Comparison of ENCODE assay signal across 8 mouse cellular contexts in the genomic region with DNA sequence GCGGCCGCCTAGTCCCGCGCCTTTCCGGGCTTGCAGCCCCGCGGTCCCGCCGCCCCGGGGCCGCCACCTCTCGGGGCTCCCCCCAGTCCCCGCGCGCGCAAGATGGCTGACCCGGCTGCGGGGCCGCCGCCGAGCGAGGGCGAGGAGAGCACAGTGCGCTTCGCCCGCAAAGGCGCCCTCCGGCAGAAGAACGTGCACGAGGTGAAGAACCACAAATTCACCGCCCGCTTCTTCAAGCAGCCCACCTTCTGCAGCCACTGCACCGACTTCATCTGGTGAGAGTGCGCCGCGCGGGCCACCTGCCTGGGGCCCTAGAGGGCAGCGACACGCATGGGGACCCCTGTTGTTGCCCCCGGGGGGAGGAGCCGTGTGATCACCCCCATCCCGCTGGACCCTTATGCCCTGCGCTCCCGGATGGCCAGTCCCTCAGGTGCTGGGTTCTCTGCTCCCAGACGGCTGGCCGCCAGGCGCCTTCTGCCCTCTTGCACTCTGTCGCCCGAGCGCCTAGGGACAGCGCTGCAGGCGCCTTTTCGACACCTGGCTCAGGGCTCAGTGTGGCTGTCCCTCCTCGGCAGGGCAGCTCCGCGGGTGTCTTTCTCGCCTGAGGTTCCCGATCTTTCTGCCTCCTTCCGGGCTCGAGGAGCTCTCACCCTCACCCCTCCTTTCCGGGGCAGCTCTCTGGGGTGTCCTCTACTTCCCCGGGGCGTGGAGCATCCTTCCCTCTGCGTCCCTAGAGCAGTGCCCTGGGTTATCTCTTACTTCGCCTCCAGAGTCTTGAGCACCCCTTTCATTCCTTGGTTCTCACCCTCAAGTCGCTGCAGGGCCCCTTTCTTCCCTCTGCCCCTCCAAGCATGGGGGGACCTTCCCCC. TPM values are rescaled to one million over a fixed set of nuclear protein-coding genes. Genes with fewer than 3 reads are reported as not detected.
DNase-seq lines count a peak whose midpoint lies in the region; ATAC-seq and TF ChIP-seq lines count a peak whose summit lies in the region.

No protein-coding gene starts in this region.

- H3K27me3 ChIP-seq in forebrain, embryonic 10.5 days (ENCODE audit: poor library complexity, severe bottlenecking), result peaks cover 52% of the 10 kb centered on the region
- H3K27me3 ChIP-seq in hindbrain, embryonic 14.5 days (ENCODE audit: control insufficient read depth, insufficient read depth, low read length), result peaks cover 16% of the 10 kb centered on the region; the same call in 1 of the 2 replicates
- peaks cover 53% of the 10 kb centered on the region for H3K27me3 ChIP-seq in lung, embryonic 15.5 days

- no peaks in the 10 kb centered on the region for H3K9me3 ChIP-seq in forebrain, embryonic 10.5 days
- H3K9me3 ChIP-seq in hindbrain, embryonic 14.5 days (ENCODE audit: control insufficient read depth, low read length), result no peaks in the 10 kb centered on the region
- no peaks in the 10 kb centered on the region for H3K9me3 ChIP-seq in lung, embryonic 15.5 days

- no peak for TF ChIP-seq POLR2A in bone marrow macrophage, adult 2 months (IDR thresholded peaks at IDR 0.05; ENCODE audit: borderline replicate concordance, low read depth, low read length)

- WGBS in forebrain, embryonic 10.5 days, result under 1% methylated on average over 65 of the region's 66 CpGs
- under 1% methylated on average over 50 of the region's 66 CpGs for WGBS in hindbrain, embryonic 14.5 days
- under 1% methylated on average over 65 of the region's 66 CpGs for WGBS in lung, embryonic 15.5 days

- no peaks in the 10 kb centered on the region for H3K4me1 ChIP-seq in bone marrow macrophage, adult 2 months (ENCODE audit: control insufficient read depth, insufficient read depth, low read length)
- peaks cover 34% of the 10 kb centered on the region for H3K4me1 ChIP-seq in forebrain, embryonic 10.5 days
- peaks cover 12% of the 10 kb centered on the region for H3K4me1 ChIP-seq in hindbrain, embryonic 14.5 days (replicated peaks; ENCODE audit: control insufficient read depth, insufficient read depth, low read length)
- peaks cover 17% of the 10 kb centered on the region for H3K4me1 ChIP-seq in lung, embryonic 15.5 days

- no peak overlapping the region for H3K27ac ChIP-seq in bone marrow macrophage, adult 2 months (ENCODE audit: insufficient read depth, low read depth, low read length)
- peak overlapping the region; percentile 48 for H3K27ac ChIP-seq in forebrain, embryonic 10.5 days
- peak overlapping the region; percentile 61 for H3K27ac ChIP-seq in hindbrain, embryonic 14.5 days
- no peak overlapping the region for H3K27ac ChIP-seq in lung, embryonic 15.5 days

- DNase-seq in frontal cortex, postnatal 25 days (ENCODE audit: low spot score in 2 of 2), result no peak
- DNase-seq in forebrain, embryonic 10.5 days (ENCODE audit: extremely low spot score, low spot score), result no peak
- no peak for DNase-seq in hindbrain, embryonic 14.5 days (ENCODE audit: low spot score)
- DNase-seq in thymus, postnatal 25 days, result peak; percentile 79

- ATAC-seq in frontal cortex, adult (ENCODE audit: low TSS enrichment), result peak; percentile 4; the same call in 1 of the 2 replicates
- ATAC-seq in hindbrain, embryonic 14.5 days (ENCODE audit: low FRiP score), result peak; percentile 73
- peak; percentile 40; the same call in 1 of the 2 replicates for ATAC-seq in lung, embryonic 15.5 days (ENCODE audit: borderline replicate concordance, extremely low read depth, low FRiP score, low TSS enrichment)
- peak; percentile 17; the same call in 1 of the 2 replicates for ATAC-seq in neutrophil, adult 5-6 weeks (ENCODE audit: extremely low read depth, insufficient number of reproducible peaks, low FRiP score, poor library complexity, severe bottlenecking)

- H3K4me2 ChIP-seq in hindbrain, embryonic 14.5 days (replicated peaks), result peak overlapping the region; percentile 87
- H3K4me2 ChIP-seq in lung, embryonic 15.5 days, result peak overlapping the region; percentile 99

- no peaks in the 10 kb centered on the region for H3K36me3 ChIP-seq in forebrain, embryonic 10.5 days (replicated peaks)
- no peaks in the 10 kb centered on the region for H3K36me3 ChIP-seq in hindbrain, embryonic 14.5 days (replicated peaks; ENCODE audit: control insufficient read depth, insufficient read depth)
- no peaks in the 10 kb centered on the region for H3K36me3 ChIP-seq in lung, embryonic 15.5 days

- H3K4me3 ChIP-seq in bone marrow macrophage, adult 2 months (ENCODE audit: insufficient read depth, low read length), result peak overlapping the region; percentile 87
- H3K4me3 ChIP-seq in forebrain, embryonic 10.5 days, result peak overlapping the region; percentile 73
- peak overlapping the region; percentile 76 for H3K4me3 ChIP-seq in hindbrain, embryonic 14.5 days (replicated peaks; ENCODE audit: low read length)
- H3K4me3 ChIP-seq in lung, embryonic 15.5 days, result peak overlapping the region; percentile 55

- TF ChIP-seq CTCF in bone marrow macrophage, adult 2 months (IDR thresholded peaks at IDR 0.05; ENCODE audit: low read depth, low read length), result no peak

- peak overlapping the region; percentile 71 for H3K9ac ChIP-seq in hindbrain, embryonic 14.5 days
- H3K9ac ChIP-seq in lung, embryonic 15.5 days, result peak overlapping the region; percentile 24; the same call in 1 of the 2 replicates

RNA-seq across cellular contexts. Expression of a gene that starts 0.9 kb away (rescaled TPM):
- polyA plus RNA-seq in bone marrow macrophage, adult 2 months (2012; ENCODE audit: insufficient read depth, insufficient read length, missing spikeins), result 196 and 203 TPM in 2 replicates
- 3.5 and 4.6 TPM in 2 replicates for polyA plus RNA-seq in forebrain, embryonic 10.5 days (2016; fragmentation: Nextera tagmentation; extraction: Ambion mirVana)
- polyA plus RNA-seq in hindbrain, embryonic 14.5 days (2014; fragmentation: Nextera tagmentation; extraction: Ambion mirVana), result 135 and 149 TPM in 2 replicates
- polyA plus RNA-seq in lung, embryonic 15.5 days (2015; fragmentation: Nextera tagmentation; extraction: Ambion mirVana), result 5.9 and 7.1 TPM in 2 replicates
- total RNA-seq in neutrophil, adult 5-6 weeks (2017), result 440 and 446 TPM in 2 replicates

Comparison
In these comparisons a context has a peak if more than half of its experiments do, and no peak if none do; other contexts are left out.
1. ATAC-seq: peak in every context shown above with its lines; median percentile 73 in hindbrain, embryonic 14.5 days; 40 in lung, embryonic 15.5 days; 17 in neutrophil, adult 5-6 weeks; 4 in frontal cortex, adult.
2. H3K27ac ChIP-seq: peak in forebrain, embryonic 10.5 days (single experiment) and hindbrain, embryonic 14.5 days (single experiment); none in bone marrow macrophage, adult 2 months (single experiment) and lung, embryonic 15.5 days (single experiment).
3. RNA of a gene that starts 0.9 kb away (polyA plus RNA-seq): 196 to 203 TPM in bone marrow macrophage, adult 2 months and 135 to 149 TPM in hindbrain, embryonic 14.5 days; 5.9 to 7.1 TPM in lung, embryonic 15.5 days and 3.5 to 4.6 TPM in forebrain, embryonic 10.5 days; every median in the first group is over 10 times any median in the second.
4. Peak in every context shown above with its lines, with median percentiles within 50 percentile points of each other: H3K4me3 ChIP-seq.